Mouse (Mus musculus): ENCODE measurements around the gene Cdc42se2.

DNA sequence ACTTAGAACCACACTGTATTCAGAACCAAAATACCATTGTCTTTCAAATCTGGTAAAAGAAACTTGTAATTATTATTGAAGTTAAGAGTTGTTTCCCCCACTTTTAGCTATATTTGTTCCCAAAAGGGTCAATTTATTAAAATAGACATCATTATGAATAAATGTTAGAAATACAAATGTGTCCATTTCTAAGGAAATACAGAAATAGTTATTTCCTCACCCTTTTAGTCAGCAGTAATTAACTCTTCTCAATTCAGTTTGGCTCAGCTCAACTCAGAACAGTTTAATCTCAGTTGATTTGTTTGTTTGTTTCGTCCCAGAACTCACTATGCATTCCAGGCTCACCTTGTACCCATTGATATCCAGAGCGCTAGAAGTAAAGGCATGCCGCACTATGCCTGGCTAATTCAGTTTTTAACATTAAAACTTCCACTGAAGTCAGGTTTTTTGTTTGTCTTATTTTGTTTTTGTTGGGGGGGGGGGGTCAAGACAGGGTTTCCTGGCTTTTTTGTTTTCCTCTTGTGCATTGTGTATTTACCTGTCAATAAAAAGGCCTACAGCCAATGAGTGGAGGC, 19.3 kb downstream of the Cdc42se2 start:
- no peak for TF ChIP-seq CTCF (conservative IDR thresholded peaks at IDR 0.05; ENCODE audit: low read length)
- no peak for TF ChIP-seq NANOG (IDR thresholded peaks at IDR 0.05; ENCODE audit: borderline replicate concordance, low read length)
- TF ChIP-seq POU5F1 (IDR thresholded peaks at IDR 0.05; ENCODE audit: borderline replicate concordance, low read length) = no peak

Data from E14TG2a.4 (cell line).